Mouse (Mus musculus) lung, postnatal 36 days (tissue): ENCODE results near the gene Zfp1.

Experiments used
- DNase-seq: peaks from one replicate; pipeline ENCODE4 v3.0.0; 2022; ENCODE audit warnings: mixed read lengths

Gene Zfp1

DNA sequence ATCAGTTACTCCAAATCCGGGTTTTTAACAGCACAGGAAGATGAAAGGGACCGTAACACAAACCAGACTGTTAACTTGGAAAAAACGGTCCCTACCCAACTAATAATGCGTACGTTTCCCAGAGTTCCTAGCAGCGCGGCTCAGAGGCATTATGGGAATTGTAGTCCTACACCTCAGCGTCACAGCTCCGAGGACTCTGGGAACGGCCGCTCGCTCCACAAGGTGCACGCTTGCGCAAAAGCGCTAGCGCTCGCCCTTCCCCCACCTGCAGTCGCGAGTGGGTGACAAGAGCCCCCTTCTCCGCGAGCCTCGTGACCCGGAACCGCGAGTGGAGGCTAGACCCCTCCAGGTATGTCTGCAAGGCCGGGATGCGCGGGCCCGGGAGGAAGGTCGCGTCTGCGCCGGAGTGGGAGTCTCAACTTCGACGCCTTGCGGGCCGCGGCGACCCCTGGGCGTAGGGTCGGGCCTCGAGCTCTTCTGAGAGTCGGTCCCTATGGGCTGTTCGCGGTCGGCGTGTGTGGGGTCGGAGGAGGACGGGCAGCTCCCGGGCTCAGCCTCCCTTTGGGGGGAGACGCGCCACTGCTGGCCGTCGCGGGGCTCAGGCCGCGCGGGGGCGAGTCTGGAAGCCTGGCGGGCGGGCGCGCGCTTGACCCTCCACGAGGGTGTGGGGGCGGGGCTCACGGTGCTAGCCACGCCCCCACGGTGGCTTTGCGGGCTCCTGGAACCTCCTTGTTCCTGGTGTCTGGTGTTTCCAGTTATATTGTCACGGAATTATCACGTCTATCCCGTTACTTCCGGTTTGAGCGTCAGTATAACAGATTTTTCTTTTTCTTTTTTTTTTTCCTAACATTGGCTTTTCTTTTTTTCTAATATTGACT is at the start of gene Zfp1:
TSS of gene Zfp1 (plus strand) at position 138 of the 878 bp plus-strand sequence.
- DNase-seq, result peak; percentile 95

- DNase-seq, result no peak
These were observed 49.0 kb upstream of the Zfp1 start for GRCm38 (mm10) chr8:111594044-111594840.

- no peak for DNase-seq
These were observed 48.2 kb upstream of the Zfp1 start for GRCm38 (mm10) chr8:111594951-111595350.

GRCm38 (mm10) chr8:111595712-111596484 is 47.3 kb upstream of the Zfp1 start:
- peak; percentile 85 for DNase-seq

- DNase-seq, result no peak
These were observed 46.7 kb upstream of the Zfp1 start for GRCm38 (mm10) chr8:111596485-111596821.

- DNase-seq, result peak; percentile 87
These were observed 45.9 kb upstream of the Zfp1 start for GRCm38 (mm10) chr8:111597310-111597709.

- DNase-seq, result no peak
These were observed 43.3 kb upstream of the Zfp1 start for GRCm38 (mm10) chr8:111599707-111600444.

GRCm38 (mm10) chr8:111602050-111602449 is 41.2 kb upstream of the Zfp1 start:
- DNase-seq, result no peak

- no peak for DNase-seq
These were observed 38.2 kb upstream of the Zfp1 start for GRCm38 (mm10) chr8:111604986-111605385.

DNA sequence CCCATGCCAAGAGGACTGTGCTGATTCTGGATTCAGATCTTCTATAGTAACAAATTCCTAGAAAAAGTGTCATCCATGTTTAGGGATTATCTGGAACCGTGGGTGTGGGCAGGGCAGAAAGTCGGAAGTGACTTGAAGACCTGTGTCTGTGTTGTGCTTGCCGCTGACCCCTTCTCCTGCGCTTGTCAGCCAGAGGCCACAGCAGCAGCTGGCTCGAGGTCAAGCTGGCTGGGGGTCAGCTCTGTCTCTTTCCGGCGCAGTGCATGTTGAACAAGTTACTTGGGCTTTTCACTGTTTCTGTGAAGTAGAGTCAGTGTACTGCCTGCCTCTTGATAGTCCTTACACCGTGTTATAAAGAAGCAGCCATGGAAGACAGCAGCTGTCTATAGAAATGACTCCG is 36.2 kb upstream of the Zfp1 start:
- no peak for DNase-seq

- DNase-seq, result no peak
These were observed 35.8 kb upstream of the Zfp1 start for GRCm38 (mm10) chr8:111607414-111607813.

GRCm38 (mm10) chr8:111613181-111613580 is 30.0 kb upstream of the Zfp1 start:
- DNase-seq, result no peak

DNA sequence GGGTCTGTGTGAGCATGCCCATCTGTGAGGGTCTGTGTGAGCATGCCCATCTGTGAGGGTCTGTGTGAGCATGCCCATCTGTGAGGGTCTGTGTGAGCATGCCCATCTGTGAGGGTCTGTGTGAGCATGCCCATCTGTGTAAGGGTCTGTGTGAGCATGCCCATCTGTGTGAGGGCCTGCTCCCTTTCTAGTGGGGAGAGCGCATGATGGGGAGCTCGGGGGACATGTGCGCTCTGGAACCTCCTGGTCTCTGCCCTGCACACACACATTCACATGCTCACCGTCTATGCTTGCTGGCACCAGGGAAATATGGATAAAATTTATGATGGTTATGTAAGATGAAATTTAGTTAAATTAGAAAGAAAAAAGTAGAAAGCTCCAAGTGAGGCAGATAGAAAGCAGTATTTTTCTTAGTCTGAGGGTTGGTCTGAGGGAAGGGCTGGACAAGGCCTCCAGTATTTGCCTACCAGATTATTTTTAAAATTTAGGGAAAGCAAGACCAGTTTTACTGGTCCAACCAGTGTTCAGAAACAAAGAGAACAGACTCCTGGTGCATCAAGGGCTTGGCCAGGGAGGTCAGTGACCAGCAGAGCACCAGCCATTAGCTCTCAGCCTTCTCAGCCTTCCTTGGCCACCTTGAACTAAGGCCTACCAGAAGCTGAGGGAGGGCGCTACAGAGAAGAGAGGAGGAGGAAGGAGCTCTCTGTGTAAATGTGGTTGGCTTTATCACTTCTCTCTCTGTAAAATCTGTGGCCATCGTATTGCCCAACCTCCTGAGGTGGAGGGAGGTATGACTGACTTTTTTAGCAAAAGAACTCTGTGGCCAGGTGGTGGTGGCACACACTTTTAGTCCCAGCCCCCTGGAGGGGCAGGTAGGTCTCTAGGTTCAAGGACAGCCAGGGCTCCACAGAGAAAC is 28.2 kb upstream of the Zfp1 start:
- peak; percentile 56 for DNase-seq

DNA sequence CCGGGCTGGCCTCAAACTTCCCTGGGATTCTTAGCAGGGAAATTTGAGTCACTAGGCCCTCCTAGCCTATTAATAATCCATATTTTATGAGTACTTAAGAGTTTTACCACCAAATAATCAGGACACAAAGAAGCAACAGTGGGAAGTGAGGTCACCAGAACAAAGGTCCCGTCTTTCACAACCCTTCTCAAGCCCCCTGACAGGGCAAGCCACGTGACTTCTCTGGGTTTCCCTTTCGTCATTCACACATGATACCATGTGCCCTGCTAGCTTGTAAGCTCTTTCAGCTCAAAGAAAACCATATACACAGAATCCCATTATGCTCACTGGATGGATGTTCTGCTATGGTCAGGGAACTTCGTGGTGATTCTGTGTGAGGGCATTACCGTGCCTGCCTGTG is 25.4 kb upstream of the Zfp1 start:
- peak; percentile 37 for DNase-seq

- DNase-seq, result peak; percentile 80
These were observed 24.9 kb upstream of the Zfp1 start for GRCm38 (mm10) chr8:111618273-111618672.

DNA sequence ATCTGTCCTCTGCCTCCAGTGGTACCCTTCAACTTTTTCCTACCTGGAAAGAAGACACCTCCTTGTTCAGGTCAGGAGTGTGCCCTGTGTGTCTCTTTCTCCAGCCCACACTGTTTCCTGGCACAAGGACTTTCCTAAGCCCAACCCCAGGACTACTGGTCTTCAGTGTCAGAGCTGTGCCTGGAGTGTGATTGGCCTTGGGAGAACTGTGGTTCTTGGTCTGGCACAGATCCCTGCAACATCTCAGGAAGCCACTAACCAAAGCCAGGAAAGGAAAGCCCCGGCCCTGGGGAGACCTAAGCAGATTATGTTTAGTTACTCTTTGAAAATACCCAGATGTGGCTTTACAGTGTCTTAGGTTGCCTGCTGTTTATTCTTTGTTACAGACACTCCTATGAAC is 23.3 kb upstream of the Zfp1 start:
- DNase-seq, result peak; percentile 45

DNA sequence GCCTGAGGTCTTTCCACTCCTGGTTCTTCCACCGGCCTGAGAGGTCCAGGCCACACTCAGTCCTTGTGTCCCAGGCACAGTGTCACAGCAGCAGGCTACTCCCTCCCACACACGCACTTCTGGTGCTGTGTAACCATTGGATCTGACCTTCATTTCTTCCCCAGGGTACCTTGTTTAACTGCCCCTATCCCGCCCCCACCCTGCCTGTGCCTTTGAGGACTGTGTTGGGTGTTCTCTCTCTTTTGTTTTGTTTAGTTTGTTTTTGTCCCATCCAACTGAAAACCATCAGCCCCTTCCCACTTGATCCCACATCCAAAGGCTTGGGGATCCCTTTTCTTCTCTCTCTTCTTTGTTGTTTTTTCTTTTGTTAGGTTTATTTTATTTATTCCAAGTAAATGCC is 21.1 kb upstream of the Zfp1 start:
- DNase-seq, result no peak

GRCm38 (mm10) chr8:111622553-111622952 is 20.6 kb upstream of the Zfp1 start:
- DNase-seq, result no peak

DNA sequence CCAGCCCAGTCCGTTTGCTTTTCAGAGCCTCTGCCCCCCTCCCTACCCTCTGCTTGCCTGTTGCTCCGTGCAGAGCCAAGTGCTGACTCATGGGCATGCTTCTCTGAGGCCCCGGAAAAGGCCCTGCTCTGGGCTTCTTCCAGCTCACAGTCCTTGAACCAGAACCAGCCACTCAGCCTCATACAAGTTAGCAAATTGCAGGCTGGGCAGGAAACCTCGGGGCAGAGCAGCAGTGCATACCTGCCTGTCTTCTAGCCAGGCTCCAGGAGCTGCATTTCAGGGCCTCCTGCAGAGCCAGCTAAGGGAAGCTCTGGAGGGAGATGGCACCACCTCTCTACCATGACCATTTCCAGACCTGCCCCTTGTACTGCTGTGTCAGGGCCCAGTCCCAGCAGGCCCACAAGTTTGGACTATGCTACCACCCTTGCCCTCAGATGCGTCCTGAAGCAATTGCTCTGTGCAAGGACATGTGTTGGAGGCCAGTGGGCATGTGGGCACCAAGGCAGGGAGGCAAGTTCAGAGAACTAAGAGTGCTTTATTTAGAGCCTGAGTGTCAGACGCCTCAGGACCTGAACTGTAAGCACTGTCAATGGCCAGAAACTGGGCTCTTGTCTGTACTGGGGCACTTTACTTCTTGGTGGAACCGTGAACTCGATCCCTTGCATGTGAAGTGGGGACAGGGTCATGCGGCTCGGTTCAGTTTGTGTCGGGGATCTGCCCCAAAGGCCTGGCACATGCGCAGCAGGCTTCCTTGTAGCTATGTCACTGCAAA is 18.9 kb upstream of the Zfp1 start:
- peak; percentile 87 for DNase-seq

- no peak for DNase-seq
These were observed 18.4 kb upstream of the Zfp1 start for GRCm38 (mm10) chr8:111624853-111625221.
